Mouse (Mus musculus) cerebellum, adult 2 months (tissue): Measurements from ENCODE around the gene Adgrd1.

ENCODE experiments used
- CTCF ChIP-seq: fragments of 200-500 bp; IDR thresholded peaks from 2 replicates; pipeline ENCODE4 v1.5.1; 2011; ENCODE audit warnings: low read depth, mild to moderate bottlenecking, control low read depth, low read length, moderate library complexity, borderline replicate concordance; ENCODE audit not compliant: insufficient read depth
- POLR2A ChIP-seq: fragments of 200-500 bp; IDR thresholded peaks from 2 replicates; pipeline ENCODE4 v1.6.1; 2011; ENCODE audit warnings: low read length, control low read depth, borderline replicate concordance; ENCODE audit not compliant: insufficient read depth

- TF ChIP-seq POLR2A (no peak), CTCF (no peak)
Measured at GRCm38 (mm10) chr5:129118523-129118922, 22.0 kb downstream of the Adgrd1 start.
